Mouse (Mus musculus): ENCODE data around the gene Gm13272.
A peak's percentile ranks its signal among the peaks of the same experiment; 100 is the strongest.
"Not testable (repeated sequence)": the region's sequence is repeated elsewhere in the genome, so short reads cannot be mapped to it uniquely, and the experiment has no call there.

Gm13272 gene

GRCm38 (mm10) chr4:88788402-88788801, 8.8 kb downstream of the Gm13272 start, which contains the start of gene Gm13277:
TSS of gene Gm13277 (plus strand) at chr4:88788632.
- peak; percentile 72 to 75 for DNase-seq

- not testable (repeated sequence) for DNase-seq
These were observed 11.6 kb downstream of the Gm13272 start, which contains the start of gene Gm13278 for GRCm38 (mm10) chr4:88791250-88791649. TSS of gene Gm13278 (plus strand) at chr4:88791550.

DNA sequence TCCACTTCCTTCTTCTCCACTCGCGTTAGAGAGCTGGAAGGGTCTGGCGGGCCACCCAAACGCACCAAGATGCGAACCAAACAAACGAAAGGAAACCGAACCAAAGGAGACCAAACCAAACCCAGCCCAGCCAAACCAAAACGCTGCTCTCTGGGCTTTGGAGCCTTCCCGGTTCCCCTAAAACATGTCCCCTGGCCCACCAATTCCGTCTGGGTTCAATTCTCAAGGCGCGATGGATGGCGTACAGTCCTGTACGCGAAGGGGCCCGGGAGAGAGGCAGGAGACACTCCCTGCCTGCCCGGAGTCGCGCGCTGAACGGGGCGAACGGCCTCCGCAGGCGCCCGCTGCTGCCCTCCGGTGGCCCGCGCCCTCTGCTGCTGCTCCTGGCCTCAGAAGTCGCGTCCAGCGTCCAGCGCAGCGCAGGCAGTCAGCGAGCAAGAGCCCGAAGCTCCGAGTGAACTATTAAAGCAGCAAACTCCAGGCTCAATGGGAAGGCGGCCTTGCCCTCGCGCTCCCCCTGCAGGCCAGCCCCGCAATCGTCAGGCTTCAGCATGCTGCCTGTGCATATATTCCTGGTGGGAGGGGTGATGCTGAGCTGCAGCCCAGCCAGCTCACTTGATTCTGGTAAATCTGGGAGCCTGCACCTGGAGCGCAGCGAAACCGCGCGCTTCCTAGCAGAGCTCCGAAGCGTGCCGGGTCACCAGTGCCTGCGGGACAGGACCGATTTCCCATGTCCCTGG, 14.5 kb downstream of the Gm13272 start, which contains the start of gene Gm13275:
Gene Gm13275 (plus strand): TSS at position 552 of the 740 bp plus-strand sequence.
- DNase-seq = peak; percentile 50 to 74

DNA sequence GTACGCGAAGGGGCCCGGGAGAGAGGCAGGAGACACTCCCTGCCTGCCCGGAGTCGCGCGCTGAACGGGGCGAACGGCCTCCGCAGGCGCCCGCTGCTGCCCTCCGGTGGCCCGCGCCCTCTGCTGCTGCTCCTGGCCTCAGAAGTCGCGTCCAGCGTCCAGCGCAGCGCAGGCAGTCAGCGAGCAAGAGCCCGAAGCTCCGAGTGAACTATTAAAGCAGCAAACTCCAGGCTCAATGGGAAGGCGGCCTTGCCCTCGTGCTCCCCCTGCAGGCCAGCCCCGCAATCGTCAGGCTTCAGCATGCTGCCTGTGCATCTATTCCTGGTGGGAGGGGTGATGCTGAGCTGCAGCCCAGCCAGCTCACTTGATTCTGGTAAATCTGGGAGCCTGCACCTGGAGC, 17.4 kb downstream of the Gm13272 start, which contains the start of gene Gm13279:
Gene Gm13279 (plus strand): TSS at position 301 of the 400 bp plus-strand sequence.
- DNase-seq = not testable (repeated sequence)

DNA sequence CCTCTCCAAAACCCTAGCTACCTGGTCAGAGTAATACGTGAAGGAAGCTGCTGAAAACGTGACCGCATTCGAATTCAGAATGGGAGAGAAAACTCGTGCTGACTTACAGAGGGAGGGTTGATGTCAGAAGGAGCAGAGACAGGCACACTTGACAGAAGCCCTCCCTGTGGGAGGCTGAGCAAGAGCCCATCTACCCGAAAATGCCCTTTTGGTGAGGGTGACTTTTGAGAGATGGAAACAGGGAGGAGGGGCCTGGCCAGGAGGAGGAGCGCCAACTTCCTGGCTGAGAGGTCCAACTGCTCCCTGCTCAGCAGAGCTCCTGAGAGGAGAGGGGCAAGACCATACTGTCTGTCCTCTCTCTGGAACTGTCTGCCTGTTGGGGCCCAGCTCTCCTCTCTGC, 19.7 kb downstream of the Gm13272 start, which contains the start of gene Gm13285:
Gene Gm13285 (plus strand): TSS at position 301 of the 400 bp plus-strand sequence.
- DNase-seq = not testable (repeated sequence)

DNA sequence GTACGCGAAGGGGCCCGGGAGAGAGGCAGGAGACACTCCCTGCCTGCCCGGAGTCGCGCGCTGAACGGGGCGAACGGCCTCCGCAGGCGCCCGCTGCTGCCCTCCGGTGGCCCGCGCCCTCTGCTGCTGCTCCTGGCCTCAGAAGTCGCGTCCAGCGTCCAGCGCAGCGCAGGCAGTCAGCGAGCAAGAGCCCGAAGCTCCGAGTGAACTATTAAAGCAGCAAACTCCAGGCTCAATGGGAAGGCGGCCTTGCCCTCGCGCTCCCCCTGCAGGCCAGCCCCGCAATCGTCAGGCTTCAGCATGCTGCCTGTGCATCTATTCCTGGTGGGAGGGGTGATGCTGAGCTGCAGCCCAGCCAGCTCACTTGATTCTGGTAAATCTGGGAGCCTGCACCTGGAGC, 23.3 kb downstream of the Gm13272 start, which contains the start of gene Gm13287:
Gene Gm13287 (plus strand): TSS at position 301 of the 400 bp plus-strand sequence.
- not testable (repeated sequence) for DNase-seq

DNA sequence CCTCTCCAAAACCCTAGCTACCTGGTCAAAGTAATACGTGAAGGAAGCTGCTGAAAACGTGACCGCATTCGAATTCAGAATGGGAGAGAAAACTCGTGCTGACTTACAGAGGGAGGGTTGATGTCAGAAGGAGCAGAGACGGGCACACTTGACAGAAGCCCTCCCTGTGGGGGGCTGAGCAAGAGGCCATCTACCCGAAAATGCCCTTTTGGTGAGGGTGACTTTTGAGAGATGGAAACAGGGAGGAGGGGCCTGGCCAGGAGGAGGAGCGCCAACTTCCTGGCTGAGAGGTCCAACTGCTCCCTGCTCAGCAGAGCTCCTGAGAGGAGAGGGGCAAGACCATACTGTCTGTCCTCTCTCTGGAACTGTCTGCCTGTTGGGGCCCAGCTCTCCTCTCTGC, 25.6 kb downstream of the Gm13272 start, which contains the start of gene Gm13288:
Gene Gm13288 (plus strand): TSS at position 301 of the 400 bp plus-strand sequence.
- DNase-seq = not testable (repeated sequence)

GRCm38 (mm10) chr4:88805761-88806160, 26.1 kb downstream of the Gm13272 start:
- not testable (repeated sequence) for DNase-seq

DNA sequence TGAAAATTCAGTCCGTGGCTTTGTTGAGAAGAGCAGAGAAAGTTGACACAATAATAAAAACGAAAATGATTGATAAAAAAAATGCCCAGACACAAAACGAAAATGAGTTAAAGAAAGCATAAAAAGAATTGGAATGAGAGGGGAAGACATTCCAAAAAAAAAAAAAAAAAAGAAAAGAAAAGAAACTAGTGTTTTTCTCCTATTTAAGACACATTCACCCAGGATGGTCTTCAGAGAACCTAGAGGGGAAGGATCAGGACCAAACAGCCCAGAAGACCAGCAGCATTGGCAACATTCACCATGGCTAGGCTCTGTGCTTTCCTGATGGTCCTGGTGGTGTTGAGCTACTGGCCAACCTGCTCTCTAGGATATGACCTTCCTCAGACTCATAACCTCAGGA, 36.3 kb downstream of the Gm13272 start, which contains the start of gene Ifna7:
Gene Ifna7 (plus strand): TSS at position 301 of the 400 bp plus-strand sequence.
- DNase-seq = no peak

DNA sequence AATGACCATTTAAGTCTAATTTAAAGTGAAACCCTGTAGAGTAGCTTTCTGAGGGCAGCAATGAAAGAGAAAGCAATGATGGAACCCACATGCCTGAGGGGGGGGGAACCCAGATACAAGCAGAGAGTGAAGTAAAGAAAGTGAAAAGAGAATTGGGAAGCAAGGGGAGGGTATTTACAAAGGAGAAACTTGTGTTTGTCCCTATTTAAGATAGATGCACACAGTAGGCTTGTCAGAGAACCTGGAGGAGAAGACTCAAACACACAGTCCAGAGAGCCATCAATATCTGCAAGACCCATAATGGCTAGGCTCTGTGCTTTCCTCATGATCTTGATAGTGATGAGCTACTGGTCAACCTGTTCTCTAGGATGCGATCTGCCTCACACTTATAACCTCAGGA, 40.0 kb downstream of the Gm13272 start, which contains the start of gene Ifna11:
Gene Ifna11 (plus strand): TSS at position 301 of the 400 bp plus-strand sequence.
- DNase-seq = no peak

DNA sequence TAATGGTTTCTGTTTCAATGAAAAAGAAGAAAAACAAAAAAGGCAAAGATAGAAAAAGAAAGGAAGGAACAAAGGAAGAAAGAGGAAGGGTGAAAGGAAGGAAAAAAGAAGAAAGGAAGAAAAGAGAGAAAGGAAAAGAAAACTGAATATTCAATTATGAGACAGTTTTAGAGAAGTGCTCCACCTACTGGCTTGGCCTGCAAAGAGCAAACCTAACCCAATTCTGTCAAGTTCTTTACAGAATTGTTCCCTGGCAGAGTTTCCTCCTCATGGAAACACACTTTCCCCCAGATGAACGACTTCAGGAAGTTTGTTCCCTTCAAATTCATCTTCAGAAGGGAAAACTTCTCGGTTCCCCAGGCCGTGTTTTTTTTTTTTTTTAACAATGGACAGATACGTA, 43.3 kb downstream of the Gm13272 start:
- no peak for DNase-seq

- DNase-seq = not testable (repeated sequence)
These were observed 47.5 kb downstream of the Gm13272 start, which contains the start of gene Ifna6 for GRCm38 (mm10) chr4:88827116-88827515. TSS of gene Ifna6 (plus strand) at chr4:88827416.

Data from cerebellum, postnatal 36 days (tissue).